Mouse (Mus musculus): ENCODE measurements around the gene Crybb1. TPM values are rescaled to one million over a fixed set of nuclear protein-coding genes. Genes with fewer than 3 reads are reported as not detected.

Gene Crybb1
- total and polyA plus RNA-seq, 2 experiments: not detected

GRCm38 (mm10) chr5:112292343-112292980 is 36.8 kb downstream of the Crybb1 start:
- 75% methylated on average over 17 of the region's 17 CpGs for WGBS
- Histone ChIP-seq H3K4me1 (ENCODE audit: control insufficient read depth, insufficient read depth, low read length) (peaks cover 76% of the 10 kb centered on the region), H3K36me3 (ENCODE audit: control insufficient read depth, insufficient read depth, low read length) (no peaks in the 10 kb centered on the region), H3K27ac (replicated peaks; ENCODE audit: insufficient read depth, low read depth, low read length) (peak overlapping the region; percentile 80), H3K4me3 (ENCODE audit: insufficient read depth, low read depth, low read length) (no peak overlapping the region), H3K79me2 (ENCODE audit: control insufficient read depth, insufficient read depth, low read length) (peaks cover 58% of the 10 kb centered on the region), H3K9ac (ENCODE audit: low read depth, low read length) (peak overlapping the region; percentile 8; the same call in 1 of the 2 replicates), H3K27me3 (ENCODE audit: control insufficient read depth, insufficient read depth, low read length) (no peaks in the 10 kb centered on the region)
- peak; percentile 40 for DNase-seq (ENCODE audit: extremely low read depth, low read depth, low spot score)
- no peak for TF ChIP-seq CTCF (IDR thresholded peaks at IDR 0.05; ENCODE audit: low read depth, low read length)
- no peak for TF ChIP-seq POLR2A (IDR thresholded peaks at IDR 0.05; ENCODE audit: extremely low read depth, insufficient read depth, low read length)

GRCm38 (mm10) chr5:112293800-112294199 is 38.2 kb downstream of the Crybb1 start:
- no peak overlapping the region for H3K9ac ChIP-seq (ENCODE audit: low read depth, low read length)
- no peak overlapping the region for H3K4me3 ChIP-seq (ENCODE audit: insufficient read depth, low read depth, low read length)
- no peak for TF ChIP-seq CTCF (IDR thresholded peaks at IDR 0.05; ENCODE audit: low read depth, low read length)
- TF ChIP-seq POLR2A (IDR thresholded peaks at IDR 0.05; ENCODE audit: extremely low read depth, insufficient read depth, low read length): no peak
- H3K4me1 ChIP-seq (ENCODE audit: control insufficient read depth, insufficient read depth, low read length): peaks cover 84% of the 10 kb centered on the region
- DNase-seq (ENCODE audit: extremely low read depth, low read depth, low spot score): peak; percentile 87
- no peaks in the 10 kb centered on the region for H3K27me3 ChIP-seq (ENCODE audit: control insufficient read depth, insufficient read depth, low read length)
- H3K27ac ChIP-seq (replicated peaks; ENCODE audit: insufficient read depth, low read depth, low read length): peak overlapping the region; percentile 80
- WGBS: 54% methylated on average over 2 of the region's 2 CpGs
- H3K36me3 ChIP-seq (ENCODE audit: control insufficient read depth, insufficient read depth, low read length): no peaks in the 10 kb centered on the region
- peaks cover 52% of the 10 kb centered on the region for H3K79me2 ChIP-seq (ENCODE audit: control insufficient read depth, insufficient read depth, low read length)

- peaks cover 88% of the 10 kb centered on the region for H3K4me1 ChIP-seq (ENCODE audit: control insufficient read depth, insufficient read depth, low read length)
- peaks cover 54% of the 10 kb centered on the region for H3K79me2 ChIP-seq (ENCODE audit: control insufficient read depth, insufficient read depth, low read length)
- H3K36me3 ChIP-seq (ENCODE audit: control insufficient read depth, insufficient read depth, low read length): no peaks in the 10 kb centered on the region
- TF ChIP-seq POLR2A (IDR thresholded peaks at IDR 0.05; ENCODE audit: extremely low read depth, insufficient read depth, low read length) (no peak), CTCF (IDR thresholded peaks at IDR 0.05; ENCODE audit: low read depth, low read length) (no peak)
- DNase-seq (ENCODE audit: extremely low read depth, low read depth, low spot score): peak; percentile 68
- no peak overlapping the region for H3K4me3 ChIP-seq (ENCODE audit: insufficient read depth, low read depth, low read length)
- WGBS: 42% methylated on average over 4 of the region's 4 CpGs
- H3K27ac ChIP-seq (replicated peaks; ENCODE audit: insufficient read depth, low read depth, low read length): peak overlapping the region; percentile 64
- H3K27me3 ChIP-seq (ENCODE audit: control insufficient read depth, insufficient read depth, low read length): no peaks in the 10 kb centered on the region
- H3K9ac ChIP-seq (ENCODE audit: low read depth, low read length): 0 out of 2 replicates have a peak overlapping the region, but pooled peaks have one; percentile 23
Measured at GRCm38 (mm10) chr5:112294696-112295095, 39.1 kb downstream of the Crybb1 start.

GRCm38 (mm10) chr5:112295162-112295561 is 39.5 kb downstream of the Crybb1 start:
- H3K27me3 ChIP-seq (ENCODE audit: control insufficient read depth, insufficient read depth, low read length): no peaks in the 10 kb centered on the region
- H3K4me3 ChIP-seq (ENCODE audit: insufficient read depth, low read depth, low read length): no peak overlapping the region
- 70% methylated on average over 8 of the region's 8 CpGs for WGBS
- DNase-seq (ENCODE audit: extremely low read depth, low read depth, low spot score): no peak
- H3K4me1 ChIP-seq (ENCODE audit: control insufficient read depth, insufficient read depth, low read length): peaks cover 91% of the 10 kb centered on the region
- peaks cover 59% of the 10 kb centered on the region for H3K79me2 ChIP-seq (ENCODE audit: control insufficient read depth, insufficient read depth, low read length)
- H3K9ac ChIP-seq (ENCODE audit: low read depth, low read length): peak overlapping the region; percentile 23
- no peaks in the 10 kb centered on the region for H3K36me3 ChIP-seq (ENCODE audit: control insufficient read depth, insufficient read depth, low read length)
- TF ChIP-seq POLR2A (IDR thresholded peaks at IDR 0.05; ENCODE audit: extremely low read depth, insufficient read depth, low read length) (no peak), CTCF (IDR thresholded peaks at IDR 0.05; ENCODE audit: low read depth, low read length) (no peak)
- H3K27ac ChIP-seq (replicated peaks; ENCODE audit: insufficient read depth, low read depth, low read length): peak overlapping the region; percentile 33

- DNase-seq (ENCODE audit: extremely low read depth, low read depth, low spot score): peak; percentile 66
- Histone ChIP-seq H3K4me3 (ENCODE audit: insufficient read depth, low read depth, low read length) (no peak overlapping the region), H3K27me3 (ENCODE audit: control insufficient read depth, insufficient read depth, low read length) (no peaks in the 10 kb centered on the region), H3K79me2 (ENCODE audit: control insufficient read depth, insufficient read depth, low read length) (peaks cover 60% of the 10 kb centered on the region), H3K27ac (replicated peaks; ENCODE audit: insufficient read depth, low read depth, low read length) (peak overlapping the region; percentile 33), H3K4me1 (ENCODE audit: control insufficient read depth, insufficient read depth, low read length) (peaks cover 91% of the 10 kb centered on the region), H3K36me3 (ENCODE audit: control insufficient read depth, insufficient read depth, low read length) (no peaks in the 10 kb centered on the region), H3K9ac (ENCODE audit: low read depth, low read length) (peak overlapping the region; percentile 23)
- 15% methylated on average over 8 of the region's 8 CpGs for WGBS
- TF ChIP-seq POLR2A (IDR thresholded peaks at IDR 0.05; ENCODE audit: extremely low read depth, insufficient read depth, low read length): no peak
Measured at GRCm38 (mm10) chr5:112295564-112295963, 39.9 kb downstream of the Crybb1 start.
